Mouse (Mus musculus) retina, postnatal 1 day (tissue): ENCODE measurements around the gene Mettl27.
"Not testable (repeated sequence)": the region's sequence is repeated elsewhere in the genome, so short reads cannot be mapped to it uniquely, and the experiment has no call there.

Source experiments
- DNase-seq: peaks from one replicate; pipeline ENCODE4 v3.0.0-alpha.2; 2012

Mettl27 gene

DNA sequence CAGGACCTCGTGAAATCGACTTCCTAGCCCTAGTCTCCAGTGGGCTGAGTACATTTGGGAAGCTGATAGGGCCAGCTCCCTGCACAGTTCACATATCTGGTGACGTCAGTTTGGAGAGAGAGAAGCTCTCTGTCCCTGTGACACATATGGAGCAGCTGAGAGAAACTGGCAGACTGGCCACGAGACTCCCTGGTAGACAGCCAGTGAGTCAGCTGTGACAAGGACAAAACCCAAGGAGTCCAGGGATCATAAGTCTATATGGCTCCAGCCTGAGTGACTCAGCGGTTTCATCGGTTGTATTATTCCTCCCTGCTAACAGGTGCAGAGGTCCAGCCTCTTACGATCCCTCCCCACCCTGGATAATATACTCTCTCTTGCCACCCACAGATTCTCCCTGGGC, 26.9 kb downstream of the Mettl27 start:
- no peak for DNase-seq

DNA sequence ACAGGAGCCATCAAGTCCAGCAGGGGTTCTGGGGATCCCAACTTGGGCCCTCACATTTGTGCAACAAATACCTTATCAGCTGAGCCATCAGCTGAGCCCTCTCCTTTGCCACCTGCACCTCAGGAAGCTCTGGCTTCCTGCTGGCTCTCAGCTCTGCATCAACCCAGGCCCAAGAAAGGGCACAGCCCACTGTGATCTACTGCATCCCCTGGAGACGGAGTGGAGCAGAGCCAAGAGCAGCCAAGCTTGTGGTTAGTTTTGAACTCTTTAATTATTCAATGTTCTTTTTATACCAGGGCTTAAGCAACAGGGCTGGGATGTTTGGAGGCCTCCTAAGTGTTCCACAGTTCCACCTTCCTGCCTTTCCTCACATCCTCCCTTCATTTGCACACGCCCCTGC, 28.3 kb downstream of the Mettl27 start:
- no peak for DNase-seq

DNA sequence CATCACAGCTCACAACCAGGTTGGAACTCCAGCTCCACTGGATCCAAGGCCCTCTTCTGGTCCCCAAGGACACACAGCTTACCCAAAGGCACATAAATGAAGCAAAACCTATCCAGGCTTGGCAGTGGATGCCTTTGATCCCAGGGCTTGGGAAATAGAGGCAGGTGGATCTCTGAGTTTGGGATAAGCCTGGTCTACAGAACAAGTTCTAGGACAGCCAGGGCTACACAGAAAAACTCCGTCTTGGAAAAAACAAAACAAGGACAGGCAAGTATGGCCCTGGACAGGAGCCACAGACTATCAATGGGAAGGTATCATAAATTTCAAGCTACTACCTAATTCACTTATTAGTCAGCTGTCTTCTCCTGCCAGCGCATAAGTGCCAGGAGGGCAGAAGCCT, 29.4 kb downstream of the Mettl27 start:
- no peak for DNase-seq

DNA sequence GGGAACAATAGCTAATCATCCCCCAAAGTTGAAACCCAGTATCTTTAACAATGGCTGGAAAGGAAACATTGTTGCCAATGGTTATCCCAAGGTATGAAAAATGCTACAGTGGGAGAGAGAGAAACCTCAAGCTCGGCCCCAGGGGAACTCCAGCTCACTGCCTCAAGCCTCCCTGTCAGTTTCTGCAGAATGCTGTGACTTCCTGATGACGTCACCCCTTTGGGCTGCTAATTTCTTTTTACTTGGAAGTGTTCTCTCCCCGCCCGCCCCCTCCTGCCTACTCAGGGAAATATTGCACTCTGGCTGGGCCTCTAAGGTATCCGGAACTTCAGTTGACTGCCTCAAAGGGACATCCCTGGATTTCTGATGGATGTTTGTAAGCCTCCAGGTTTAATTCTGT, 31.4 kb downstream of the Mettl27 start:
- DNase-seq: no peak

DNA sequence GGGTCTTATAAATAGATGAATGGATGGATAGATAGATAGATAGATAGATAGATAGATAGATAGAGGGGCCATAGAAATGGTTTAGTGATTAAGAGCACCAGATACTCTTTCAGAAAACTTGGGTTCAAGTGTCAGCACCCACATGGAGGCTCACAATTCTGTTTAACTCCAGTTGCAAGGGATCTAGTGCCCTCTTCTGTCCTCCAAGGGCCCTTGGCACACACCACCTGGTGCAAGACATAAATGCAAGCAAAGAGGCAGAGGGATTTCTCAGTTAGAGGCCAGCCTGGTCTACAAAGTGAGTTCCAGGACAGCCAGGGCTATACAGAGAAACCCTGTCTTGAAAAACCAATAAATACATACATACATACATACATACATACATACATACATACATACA, 32.5 kb downstream of the Mettl27 start:
- DNase-seq: not testable (repeated sequence)

DNA sequence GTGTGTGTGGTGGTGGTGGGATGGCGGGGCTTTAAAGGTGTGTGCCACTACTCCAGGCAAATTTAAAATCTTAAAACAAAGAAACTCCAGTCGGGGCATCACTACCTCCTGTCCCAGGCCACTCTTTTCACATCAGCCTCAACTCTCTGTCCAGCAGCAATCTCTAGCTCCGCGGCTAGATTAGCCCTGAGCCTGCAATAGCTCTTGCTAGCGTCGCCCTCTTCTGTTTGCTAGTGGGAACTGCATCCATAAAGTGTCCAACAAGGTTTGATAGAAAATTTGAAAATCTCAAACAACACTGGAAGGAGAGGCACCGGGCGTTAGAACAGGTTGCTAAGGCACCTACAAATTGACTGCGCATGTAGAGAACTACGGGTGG, 33.3 kb downstream of the Mettl27 start:
- peak; percentile 84 for DNase-seq

DNA sequence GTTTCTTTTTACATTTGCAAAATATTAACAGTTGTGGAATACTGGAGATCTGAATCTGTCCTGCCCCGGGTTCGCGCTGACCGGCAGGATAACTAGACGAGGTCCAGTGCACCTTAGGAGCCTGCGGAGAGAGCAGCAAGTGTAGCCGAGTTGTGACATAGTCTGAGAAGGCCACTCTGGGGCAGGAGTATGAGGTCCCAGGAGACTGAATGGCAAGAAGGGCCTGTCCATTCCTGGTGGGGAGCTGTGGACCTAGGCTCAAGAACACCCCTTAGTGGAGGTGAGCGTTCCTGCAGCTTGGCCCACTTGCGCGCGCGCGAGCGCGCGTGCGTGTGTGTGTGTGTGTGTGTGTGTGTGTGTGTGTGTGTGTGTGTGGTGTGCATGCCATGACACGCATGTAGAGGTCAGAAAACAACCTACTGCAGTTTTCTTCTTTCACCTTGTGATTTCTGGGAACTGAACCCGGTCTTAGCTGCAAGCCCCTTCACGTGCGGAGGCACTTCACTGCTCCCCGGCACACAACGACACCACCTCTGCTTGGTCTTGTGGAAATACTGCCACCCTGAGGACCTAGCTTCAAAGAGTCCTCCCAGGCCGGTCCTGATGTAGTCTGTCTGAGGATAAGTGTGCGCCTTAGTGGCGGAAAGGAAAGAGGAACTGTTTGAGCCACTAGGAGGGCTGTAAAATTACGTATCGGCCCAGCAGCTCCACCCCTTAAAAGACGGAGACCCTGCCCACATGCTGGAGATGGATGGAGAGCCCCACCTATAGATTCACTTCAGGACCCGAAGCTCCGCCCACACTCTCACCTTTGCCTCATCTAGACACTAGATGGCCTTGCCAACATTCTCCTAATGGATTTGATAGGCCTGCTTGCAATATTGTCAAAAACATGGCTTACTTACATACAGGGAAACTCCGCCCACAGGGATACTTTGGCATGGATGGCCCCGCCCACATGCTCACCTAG, 34.0 kb downstream of the Mettl27 start:
- DNase-seq: peak; percentile 79

DNA sequence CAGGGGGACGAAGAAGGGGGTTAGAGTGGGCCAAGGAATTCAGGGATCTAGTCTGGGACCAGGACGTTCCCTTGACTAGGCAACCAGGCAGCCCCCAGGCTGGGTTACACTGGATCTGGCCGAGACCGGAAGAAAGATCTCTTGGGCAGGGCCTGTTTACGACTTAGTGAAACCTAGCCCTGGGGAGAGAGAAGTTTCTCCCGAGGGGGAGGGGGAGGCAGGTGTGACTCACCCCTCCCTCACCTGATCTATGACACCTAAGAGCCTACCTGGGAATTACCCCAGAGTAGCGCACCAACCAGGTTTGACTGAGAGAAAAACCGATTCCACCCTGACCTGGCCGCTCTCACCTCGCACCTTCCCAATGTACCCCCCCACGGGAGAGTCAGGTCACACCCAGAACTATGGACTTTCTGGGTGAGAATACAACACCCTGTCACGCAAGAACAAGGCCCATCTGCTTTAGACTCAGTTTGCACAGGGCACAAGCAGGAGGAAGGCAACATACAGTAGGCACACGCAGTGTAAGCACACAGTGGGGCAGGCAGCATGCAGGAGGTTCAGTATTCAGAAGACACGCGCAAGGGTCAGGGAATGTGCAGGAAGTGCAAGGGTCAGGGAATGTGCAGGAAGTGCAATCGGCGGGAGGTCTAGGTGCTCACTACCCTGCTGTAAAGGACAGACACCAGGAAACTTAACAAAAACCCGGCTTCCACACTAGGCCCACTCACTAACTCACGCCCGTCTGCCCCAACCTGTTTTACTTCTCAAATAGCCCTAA, 35.2 kb downstream of the Mettl27 start:
- no peak for DNase-seq

DNA sequence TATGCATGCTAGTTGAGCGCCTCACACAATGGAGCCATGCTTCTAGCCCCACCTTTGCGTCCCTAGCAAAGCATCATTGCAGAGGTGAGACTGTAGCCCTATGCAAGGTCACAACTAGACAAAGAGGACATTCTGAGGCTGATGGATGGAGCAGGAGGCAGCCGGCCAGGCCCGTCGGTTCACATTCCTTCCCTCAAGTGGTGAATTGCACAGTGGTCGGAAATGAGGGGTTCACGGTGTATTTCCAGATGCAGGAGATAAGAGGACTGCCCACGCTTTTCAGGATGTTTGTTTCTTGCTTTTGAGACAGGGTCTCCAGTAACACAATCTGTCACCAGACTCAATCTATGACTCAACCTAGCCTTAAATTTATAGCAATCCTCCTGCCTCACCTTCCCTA, 38.5 kb downstream of the Mettl27 start:
- DNase-seq: no peak

DNA sequence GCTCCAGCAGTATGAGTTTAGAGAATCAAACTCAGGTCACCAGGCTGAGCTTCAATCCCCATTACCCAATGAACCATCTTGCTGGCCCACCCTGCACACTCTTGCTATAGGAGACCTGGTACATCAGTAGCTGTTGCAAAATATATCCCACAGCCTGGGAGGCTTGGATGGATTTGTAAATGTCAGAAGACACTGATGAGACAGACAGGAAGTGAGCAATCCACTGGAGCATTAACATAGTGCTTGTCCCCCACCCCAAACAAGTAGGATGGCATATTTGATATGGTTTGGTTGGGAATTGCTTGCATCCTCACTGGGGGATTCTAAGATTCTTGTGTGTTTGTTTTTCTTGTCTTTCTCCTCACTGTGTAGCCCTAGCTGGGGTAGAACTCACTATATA, 40.9 kb downstream of the Mettl27 start:
- DNase-seq: no peak

DNA sequence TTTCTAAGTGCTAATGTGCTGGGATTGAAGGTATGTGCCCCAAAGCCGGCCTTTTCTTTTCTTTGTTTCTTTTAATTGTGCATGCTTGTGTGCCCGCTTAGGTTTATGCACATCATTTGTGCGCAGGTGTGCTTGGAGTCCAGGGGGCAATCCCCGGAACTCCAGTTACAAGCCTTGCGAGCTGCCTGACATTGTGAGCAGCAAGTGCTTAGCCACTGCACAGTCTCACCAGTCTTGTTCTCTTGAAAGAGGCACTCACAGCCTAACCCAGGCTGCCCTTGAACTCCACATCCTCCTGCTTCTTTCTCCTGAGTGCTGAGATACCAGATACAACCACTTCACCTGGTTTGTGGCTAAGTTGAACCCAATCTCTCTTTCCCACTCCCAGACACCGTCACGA, 41.4 kb downstream of the Mettl27 start:
- no peak for DNase-seq

DNA sequence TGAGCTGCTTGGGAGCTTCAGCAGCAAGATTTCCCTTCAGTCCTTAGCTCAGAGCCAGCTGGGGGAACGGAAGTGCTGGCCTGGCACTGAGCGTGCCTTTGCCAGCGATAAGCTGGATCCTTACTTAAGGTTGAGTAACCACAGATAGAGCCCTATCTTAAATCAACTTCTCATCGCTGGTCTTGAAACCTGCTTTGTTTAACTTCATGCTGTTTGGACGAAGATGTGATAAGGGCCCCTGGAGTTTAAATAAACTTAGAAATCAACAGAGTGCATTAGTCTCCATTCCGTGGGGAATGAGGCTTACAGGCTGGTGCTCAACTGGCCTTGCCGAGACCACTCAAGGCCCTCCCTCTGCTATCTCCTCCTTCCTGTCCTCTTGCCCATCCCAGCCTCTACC, 42.1 kb downstream of the Mettl27 start:
- DNase-seq: no peak

DNA sequence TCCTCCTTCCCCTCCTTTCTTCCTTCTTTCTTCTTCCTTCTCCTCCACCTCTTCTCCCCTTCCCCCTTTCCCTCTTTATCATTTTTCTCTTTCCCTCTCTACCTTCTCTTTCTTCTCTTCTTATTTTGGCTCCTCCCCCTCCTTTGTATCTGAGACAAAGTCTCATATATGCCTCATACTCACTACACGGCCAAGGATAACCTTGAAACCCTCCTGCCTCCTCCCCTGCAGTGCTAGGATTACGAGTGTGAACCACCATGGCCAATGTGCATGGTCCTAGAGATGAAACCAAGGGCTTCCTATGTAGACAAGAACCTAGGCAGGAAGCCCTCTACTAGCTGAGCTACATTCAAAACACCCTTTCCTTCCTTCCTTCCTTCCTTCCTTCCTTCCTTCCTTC, 42.8 kb downstream of the Mettl27 start:
- DNase-seq: no peak

DNA sequence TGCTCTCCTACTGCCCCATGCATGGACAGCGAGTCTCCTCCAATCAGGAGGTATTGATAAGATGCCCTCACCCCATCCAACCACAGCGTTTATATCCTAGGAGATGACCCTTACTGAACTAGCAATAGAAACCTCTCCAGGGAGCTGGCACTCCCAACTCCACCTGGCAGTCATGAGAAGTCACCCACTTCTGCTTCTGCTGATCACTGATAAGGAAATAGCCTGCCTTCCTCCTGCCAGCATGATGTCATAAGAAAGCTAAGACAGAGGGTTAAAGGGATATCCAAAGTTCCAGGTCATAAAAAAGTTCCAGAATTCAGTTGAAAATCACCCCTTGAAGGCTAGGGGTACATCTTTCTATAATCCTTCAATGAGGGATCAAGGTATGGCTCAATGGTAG, 44.0 kb downstream of the Mettl27 start:
- DNase-seq: no peak

DNA sequence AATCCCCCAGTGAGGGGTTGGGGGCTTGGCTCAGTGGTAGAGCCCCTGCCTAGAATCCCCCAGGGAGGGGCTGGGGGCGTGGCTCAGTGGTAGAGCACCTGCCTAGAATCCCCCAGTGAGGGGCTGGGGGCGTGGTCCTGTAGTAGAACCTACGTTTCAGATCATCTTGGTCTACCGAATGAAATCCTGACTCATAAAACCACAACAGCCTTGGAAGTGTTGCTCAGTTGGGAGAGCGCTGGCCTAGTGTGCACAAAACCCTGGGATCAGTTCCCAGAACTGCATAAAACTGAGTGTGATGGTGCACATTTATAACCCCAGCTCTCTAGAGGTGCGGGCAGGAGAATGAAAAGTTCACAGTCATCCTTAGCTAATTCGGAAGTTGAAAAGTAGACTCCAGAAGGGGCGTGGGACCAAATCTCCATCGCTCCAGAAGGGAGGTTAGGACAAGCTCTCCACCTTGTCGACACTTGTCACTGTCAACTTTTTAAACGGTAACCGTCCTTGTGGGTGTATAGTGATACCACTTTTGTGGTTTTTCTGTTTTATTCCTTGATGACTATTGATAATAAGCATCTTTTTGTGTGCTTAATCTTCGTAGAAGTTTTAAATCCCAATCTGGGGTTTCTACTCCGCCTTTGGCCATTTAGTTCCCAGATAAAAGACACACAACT, 44.5 kb downstream of the Mettl27 start:
- no peak for DNase-seq

DNA sequence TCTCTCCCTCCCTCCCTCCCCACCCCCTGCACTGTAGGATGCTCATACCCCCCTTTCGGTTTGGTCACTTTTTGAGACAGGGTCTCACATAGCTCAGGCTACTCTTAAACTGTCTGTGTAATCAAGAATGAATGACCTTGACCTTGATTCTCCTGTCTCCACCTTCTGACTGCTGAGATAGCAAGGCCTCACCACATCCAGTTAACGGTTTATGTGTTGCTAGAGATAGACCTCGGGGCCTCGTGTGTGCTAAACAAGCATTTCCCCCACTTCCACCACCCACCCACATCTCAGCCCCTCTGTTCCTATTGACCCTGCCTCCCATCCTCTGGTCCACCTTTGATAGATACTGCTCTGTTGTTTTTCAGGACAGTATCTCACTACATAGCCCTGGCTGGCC, 45.7 kb downstream of the Mettl27 start:
- DNase-seq: no peak

DNA sequence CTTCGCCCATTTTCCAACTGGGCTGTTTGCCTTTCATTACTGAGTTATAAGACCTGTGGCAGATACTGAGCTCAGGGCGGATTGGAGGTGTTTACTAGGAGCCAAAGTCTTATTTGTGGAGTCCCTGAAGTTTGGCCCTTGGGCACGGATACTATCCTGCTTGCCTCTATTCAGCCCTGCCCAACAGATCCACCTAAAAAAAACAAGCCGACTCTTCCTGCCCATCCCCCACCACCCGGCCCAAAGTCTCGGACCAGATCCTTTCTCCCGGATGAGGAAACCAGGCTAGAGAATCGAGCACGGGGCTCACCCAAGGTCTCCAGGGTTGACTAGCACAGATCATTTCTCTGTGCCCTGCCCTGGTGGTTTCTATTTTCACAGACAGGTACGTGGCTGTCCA, 49.0 kb downstream of the Mettl27 start:
- no peak for DNase-seq

DNA sequence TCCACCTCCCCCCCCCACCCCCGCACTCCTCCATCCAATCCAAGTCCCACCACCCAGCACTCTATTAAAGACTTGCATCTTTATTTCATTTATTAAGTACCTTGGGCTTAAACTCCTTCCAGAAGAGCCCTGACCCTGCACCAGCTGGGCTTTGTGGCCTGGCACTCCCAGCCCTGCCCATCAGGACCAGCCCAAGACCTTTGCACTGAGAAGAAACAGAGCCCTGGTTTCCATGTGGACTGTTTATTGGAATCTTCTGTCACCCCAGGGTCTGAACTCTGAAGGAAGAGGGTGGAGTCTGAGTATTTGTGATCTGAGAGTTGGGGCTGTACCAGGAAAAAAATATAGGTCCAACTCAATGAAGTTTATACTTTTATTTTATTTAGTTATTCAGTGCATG, 50.9 kb downstream of the Mettl27 start:
- no peak for DNase-seq

DNA sequence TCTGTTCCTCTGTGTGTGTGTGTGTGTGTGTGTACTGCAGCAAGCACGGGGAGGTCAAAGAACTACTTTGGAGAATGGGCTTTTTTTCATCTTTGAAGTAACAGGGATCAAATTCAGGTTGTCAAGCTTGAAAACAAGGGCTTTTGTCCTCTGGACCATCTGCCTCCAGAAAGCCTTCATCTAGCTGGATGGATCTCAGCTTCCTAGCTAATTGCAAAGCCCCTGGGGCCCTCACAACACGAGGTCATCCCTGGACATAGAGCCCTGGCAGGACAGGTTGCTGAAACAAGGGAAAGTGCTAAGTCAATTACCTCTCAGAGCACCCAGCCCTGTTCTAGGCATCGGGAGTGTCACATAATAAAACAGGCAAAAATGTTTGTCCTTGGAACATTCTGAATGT, 51.6 kb downstream of the Mettl27 start:
- peak; percentile 63 for DNase-seq

DNA sequence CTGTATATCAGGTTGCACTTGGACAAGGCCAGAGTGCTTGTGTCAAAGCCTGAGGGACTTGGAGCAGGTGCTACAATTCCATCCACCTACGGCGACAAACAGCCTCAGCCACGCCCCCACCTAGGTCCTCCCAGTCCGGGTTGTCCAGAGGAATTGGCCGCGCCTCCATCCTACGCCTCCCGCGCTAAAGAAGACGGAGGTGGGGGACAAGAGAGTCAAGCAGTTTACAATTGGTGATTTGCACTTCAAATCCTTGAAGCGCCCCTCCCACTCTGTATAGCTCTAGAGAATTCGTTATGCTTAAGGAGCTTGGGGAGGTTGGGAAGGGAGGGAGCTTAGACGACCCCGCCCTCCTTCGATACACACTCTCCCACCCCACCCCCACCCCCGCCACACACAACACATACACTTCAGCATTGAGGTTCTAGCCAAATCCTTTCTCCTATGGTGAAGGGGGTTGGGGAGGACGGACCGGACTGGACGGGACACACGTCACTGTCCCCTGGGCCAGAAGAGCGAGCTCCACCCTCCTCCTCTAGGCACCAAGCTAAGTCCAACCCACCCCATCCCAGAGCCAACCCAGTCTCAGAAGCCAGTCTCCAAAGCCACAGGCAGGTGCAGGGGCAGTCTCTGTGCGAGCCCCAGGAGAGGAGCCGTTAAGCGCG, 53.6 kb downstream of the Mettl27 start, which contains the start of gene Cldn3:
Gene Cldn3, plus strand, starts transcription at position 582 of the 665 bp plus-strand sequence.
- peak; percentile 50 for DNase-seq

DNA sequence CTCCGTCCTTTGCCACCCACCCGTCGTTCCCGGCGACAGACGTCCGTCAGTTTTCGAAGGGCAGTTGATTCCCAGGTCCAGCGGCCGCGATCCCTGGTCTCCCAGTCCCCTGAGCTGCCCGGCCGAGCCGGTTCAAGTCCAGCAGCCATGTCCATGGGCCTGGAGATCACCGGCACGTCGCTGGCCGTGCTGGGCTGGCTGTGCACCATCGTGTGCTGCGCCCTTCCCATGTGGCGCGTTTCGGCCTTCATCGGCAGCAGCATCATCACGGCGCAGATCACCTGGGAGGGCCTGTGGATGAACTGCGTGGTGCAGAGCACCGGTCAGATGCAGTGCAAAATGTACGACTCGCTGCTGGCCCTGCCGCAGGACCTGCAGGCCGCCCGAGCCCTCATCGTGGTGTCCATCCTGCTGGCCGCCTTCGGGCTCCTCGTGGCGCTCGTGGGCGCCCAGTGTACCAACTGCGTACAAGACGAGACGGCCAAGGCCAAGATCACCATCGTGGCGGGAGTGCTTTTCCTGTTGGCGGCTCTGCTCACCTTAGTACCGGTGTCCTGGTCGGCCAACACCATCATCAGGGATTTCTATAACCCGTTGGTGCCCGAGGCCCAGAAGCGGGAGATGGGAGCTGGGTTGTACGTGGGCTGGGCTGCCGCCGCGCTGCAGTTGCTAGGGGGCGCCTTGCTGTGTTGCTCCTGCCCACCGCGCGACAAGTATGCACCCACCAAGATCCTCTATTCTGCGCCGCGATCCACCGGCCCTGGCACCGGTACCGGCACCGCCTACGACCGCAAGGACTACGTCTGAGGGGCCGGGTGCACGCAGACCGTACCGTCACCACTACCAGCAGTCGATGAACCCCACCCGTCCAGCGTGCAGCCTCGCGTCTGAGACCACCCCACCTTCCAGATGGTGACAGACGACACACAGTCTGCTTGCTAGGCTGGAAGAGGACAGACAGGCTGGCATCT, 54.4 kb downstream of the Mettl27 start:
- peak; percentile 42 for DNase-seq

DNA sequence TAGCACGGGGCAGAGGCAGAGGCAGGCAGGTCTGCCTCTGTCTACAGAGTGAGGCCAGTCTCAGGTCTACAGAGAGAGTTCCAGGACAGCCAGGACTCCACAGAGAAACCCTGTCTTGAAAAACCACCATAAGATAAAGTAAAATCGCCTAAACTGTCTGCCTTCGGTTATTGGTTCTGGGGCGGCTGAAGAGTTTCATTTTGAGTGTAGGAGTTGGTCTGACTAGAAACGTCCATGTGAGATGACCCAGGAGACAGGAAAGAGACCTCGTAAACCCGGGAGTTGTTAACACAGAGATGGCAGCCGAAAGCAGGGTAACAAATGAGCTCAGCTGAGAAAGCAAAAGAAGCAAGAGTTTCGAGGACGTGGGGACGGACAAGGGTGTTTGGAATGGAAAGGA, 57.0 kb downstream of the Mettl27 start:
- no peak for DNase-seq
